Mouse (Mus musculus): ENCODE results near the gene Bmpr1b. TPM values are rescaled to one million over a fixed set of nuclear protein-coding genes. Genes with fewer than 3 reads are reported as not detected.

Bmpr1b gene
- polyA plus RNA-seq, 1 experiment from 2014 or later: 4.2 TPM

- no peak overlapping the region for H3K4me3 ChIP-seq (replicated peaks; ENCODE audit: low read depth, low read length)
- H3K4me2 ChIP-seq (ENCODE audit: low read length): no peak overlapping the region
- no peaks in the 10 kb centered on the region for H3K36me3 ChIP-seq (ENCODE audit: control insufficient read depth, insufficient read depth, low read length)
- H3K27me3 ChIP-seq (ENCODE audit: control insufficient read depth, insufficient read depth, low read length): no peaks in the 10 kb centered on the region
- 34% methylated on average over 1 of the region's 1 CpGs for WGBS
- no peak for DNase-seq
- H3K9me3 ChIP-seq (ENCODE audit: control insufficient read depth, low read length): no peaks in the 10 kb centered on the region
- no peaks in the 10 kb centered on the region for H3K4me1 ChIP-seq (ENCODE audit: control insufficient read depth, insufficient read depth, low read length)
- ATAC-seq (ENCODE audit: low FRiP score, low TSS enrichment): 0 out of 2 replicates have a peak, but pooled peaks have one; percentile 24
- no peak overlapping the region for H3K9ac ChIP-seq (replicated peaks; ENCODE audit: low read length)
- H3K27ac ChIP-seq (replicated peaks; ENCODE audit: low read depth, low read length): no peak overlapping the region
These were observed 371.4 kb downstream of the Bmpr1b start for GRCm38 (mm10) chr3:141797789-141798188.

GRCm38 (mm10) chr3:141797372-141797771 is 371.9 kb downstream of the Bmpr1b start:
- Histone ChIP-seq H3K27ac (replicated peaks; ENCODE audit: low read depth, low read length) (no peak overlapping the region), H3K9me3 (ENCODE audit: control insufficient read depth, low read length) (no peaks in the 10 kb centered on the region), H3K9ac (replicated peaks; ENCODE audit: low read length) (no peak overlapping the region), H3K4me3 (replicated peaks; ENCODE audit: low read depth, low read length) (no peak overlapping the region), H3K4me2 (ENCODE audit: low read length) (no peak overlapping the region), H3K36me3 (ENCODE audit: control insufficient read depth, insufficient read depth, low read length) (no peaks in the 10 kb centered on the region), H3K4me1 (ENCODE audit: control insufficient read depth, insufficient read depth, low read length) (no peaks in the 10 kb centered on the region), H3K27me3 (ENCODE audit: control insufficient read depth, insufficient read depth, low read length) (no peaks in the 10 kb centered on the region)
- no peak for ATAC-seq (ENCODE audit: low FRiP score, low TSS enrichment)
- no peak for DNase-seq

DNA sequence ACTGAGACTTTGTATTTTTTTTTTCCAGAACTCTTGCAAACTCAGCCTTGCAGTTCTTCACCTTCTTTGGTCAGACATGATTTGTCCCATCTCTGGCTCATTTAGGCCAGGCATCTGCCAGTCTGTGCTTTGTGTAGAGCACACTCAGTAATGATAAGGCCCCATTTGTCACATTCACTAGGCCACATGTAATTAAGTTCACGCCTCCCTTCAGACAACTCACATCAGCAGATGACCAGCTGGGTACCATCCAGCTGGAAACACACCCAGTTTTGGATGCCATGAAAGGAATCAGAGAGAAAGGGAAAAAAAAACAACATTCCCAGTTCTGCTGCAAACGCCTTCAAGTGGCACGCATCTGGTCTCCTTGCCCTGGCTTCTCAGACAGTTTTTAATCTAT is 374.9 kb downstream of the Bmpr1b start:
- Histone ChIP-seq H3K27ac (replicated peaks; ENCODE audit: low read depth, low read length) (no peak overlapping the region), H3K4me1 (ENCODE audit: control insufficient read depth, insufficient read depth, low read length) (no peaks in the 10 kb centered on the region), H3K27me3 (ENCODE audit: control insufficient read depth, insufficient read depth, low read length) (no peaks in the 10 kb centered on the region), H3K4me2 (ENCODE audit: low read length) (no peak overlapping the region), H3K4me3 (replicated peaks; ENCODE audit: low read depth, low read length) (no peak overlapping the region), H3K9me3 (ENCODE audit: control insufficient read depth, low read length) (no peaks in the 10 kb centered on the region), H3K9ac (replicated peaks; ENCODE audit: low read length) (no peak overlapping the region), H3K36me3 (ENCODE audit: control insufficient read depth, insufficient read depth, low read length) (no peaks in the 10 kb centered on the region)
- ATAC-seq (ENCODE audit: low FRiP score, low TSS enrichment) (no peak), DNase-seq (no peak)
- 81% methylated on average over 3 of the region's 3 CpGs for WGBS

- Histone ChIP-seq H3K9me3 (ENCODE audit: control insufficient read depth, low read length) (no peaks in the 10 kb centered on the region), H3K4me3 (replicated peaks; ENCODE audit: low read depth, low read length) (no peak overlapping the region), H3K27me3 (ENCODE audit: control insufficient read depth, insufficient read depth, low read length) (no peaks in the 10 kb centered on the region), H3K36me3 (ENCODE audit: control insufficient read depth, insufficient read depth, low read length) (no peaks in the 10 kb centered on the region), H3K4me1 (ENCODE audit: control insufficient read depth, insufficient read depth, low read length) (no peaks in the 10 kb centered on the region), H3K9ac (replicated peaks; ENCODE audit: low read length) (no peak overlapping the region), H3K27ac (replicated peaks; ENCODE audit: low read depth, low read length) (no peak overlapping the region), H3K4me2 (ENCODE audit: low read length) (no peak overlapping the region)
- ATAC-seq (ENCODE audit: low FRiP score, low TSS enrichment) (no peak), DNase-seq (no peak)
- 90% methylated on average over 2 of the region's 2 CpGs for WGBS
These were observed 375.5 kb downstream of the Bmpr1b start for GRCm38 (mm10) chr3:141793755-141794154.

DNA sequence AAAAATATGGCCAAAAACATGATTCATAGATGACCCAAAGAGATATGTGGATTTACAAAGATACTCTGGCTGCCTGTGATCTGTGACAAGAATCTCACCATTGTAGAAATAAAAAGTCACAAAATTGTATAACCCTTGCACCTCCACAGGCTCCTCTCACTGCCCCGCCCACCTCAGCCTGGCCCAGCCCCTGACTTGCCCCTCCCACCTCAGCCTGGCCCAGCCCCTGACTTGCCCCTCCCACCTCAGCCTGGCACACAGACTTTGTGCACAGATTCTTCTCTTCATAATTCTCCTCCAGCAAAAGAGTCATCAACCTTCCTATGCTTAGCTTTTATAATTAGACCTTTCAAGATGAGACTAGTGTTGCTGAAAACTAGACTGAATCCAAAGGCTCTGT is 377.1 kb downstream of the Bmpr1b start:
- H3K4me2 ChIP-seq (ENCODE audit: low read length): no peak overlapping the region
- no peak for DNase-seq
- no peaks in the 10 kb centered on the region for H3K4me1 ChIP-seq (ENCODE audit: control insufficient read depth, insufficient read depth, low read length)
- 84% methylated on average over 1 of the region's 1 CpGs for whole genome bisulfite sequencing
- H3K36me3 ChIP-seq (ENCODE audit: control insufficient read depth, insufficient read depth, low read length): no peaks in the 10 kb centered on the region
- H3K27me3 ChIP-seq (ENCODE audit: control insufficient read depth, insufficient read depth, low read length): no peaks in the 10 kb centered on the region
- H3K9ac ChIP-seq (replicated peaks; ENCODE audit: low read length): no peak overlapping the region
- no peaks in the 10 kb centered on the region for H3K9me3 ChIP-seq (ENCODE audit: control insufficient read depth, low read length)
- H3K4me3 ChIP-seq (replicated peaks; ENCODE audit: low read depth, low read length): no peak overlapping the region
- ATAC-seq (ENCODE audit: low FRiP score, low TSS enrichment): no peak
- H3K27ac ChIP-seq (replicated peaks; ENCODE audit: low read depth, low read length): no peak overlapping the region

GRCm38 (mm10) chr3:141791026-141791780 is 378.0 kb downstream of the Bmpr1b start:
- DNase-seq: no peak
- H3K9me3 ChIP-seq (ENCODE audit: control insufficient read depth, low read length): no peaks in the 10 kb centered on the region
- no peak overlapping the region for H3K27ac ChIP-seq (replicated peaks; ENCODE audit: low read depth, low read length)
- H3K4me3 ChIP-seq (replicated peaks; ENCODE audit: low read depth, low read length): no peak overlapping the region
- H3K4me1 ChIP-seq (ENCODE audit: control insufficient read depth, insufficient read depth, low read length): no peaks in the 10 kb centered on the region
- no peaks in the 10 kb centered on the region for H3K27me3 ChIP-seq (ENCODE audit: control insufficient read depth, insufficient read depth, low read length)
- WGBS: 91% methylated on average over 8 of the region's 8 CpGs
- ATAC-seq (ENCODE audit: low FRiP score, low TSS enrichment): no peak
- no peak overlapping the region for H3K9ac ChIP-seq (replicated peaks; ENCODE audit: low read length)
- no peaks in the 10 kb centered on the region for H3K36me3 ChIP-seq (ENCODE audit: control insufficient read depth, insufficient read depth, low read length)
- no peak overlapping the region for H3K4me2 ChIP-seq (ENCODE audit: low read length)

Other genes with a start within 250 kb of the Bmpr1b start
- 11.8 and 14.3 TPM in 2 replicates for gene Pdlim5, start 226.3 kb upstream of the Bmpr1b start, polyA plus RNA-seq (2014; fragmentation: Nextera tagmentation; extraction: Ambion mirVana)